Mouse (Mus musculus): ENCODE results near the gene Fbxw2.
A peak's percentile ranks its signal among the peaks of the same experiment; 100 is the strongest.
"Not testable (repeated sequence)": the region's sequence is repeated elsewhere in the genome, so short reads cannot be mapped to it uniquely, and the experiment has no call there.

Gene Fbxw2

DNA sequence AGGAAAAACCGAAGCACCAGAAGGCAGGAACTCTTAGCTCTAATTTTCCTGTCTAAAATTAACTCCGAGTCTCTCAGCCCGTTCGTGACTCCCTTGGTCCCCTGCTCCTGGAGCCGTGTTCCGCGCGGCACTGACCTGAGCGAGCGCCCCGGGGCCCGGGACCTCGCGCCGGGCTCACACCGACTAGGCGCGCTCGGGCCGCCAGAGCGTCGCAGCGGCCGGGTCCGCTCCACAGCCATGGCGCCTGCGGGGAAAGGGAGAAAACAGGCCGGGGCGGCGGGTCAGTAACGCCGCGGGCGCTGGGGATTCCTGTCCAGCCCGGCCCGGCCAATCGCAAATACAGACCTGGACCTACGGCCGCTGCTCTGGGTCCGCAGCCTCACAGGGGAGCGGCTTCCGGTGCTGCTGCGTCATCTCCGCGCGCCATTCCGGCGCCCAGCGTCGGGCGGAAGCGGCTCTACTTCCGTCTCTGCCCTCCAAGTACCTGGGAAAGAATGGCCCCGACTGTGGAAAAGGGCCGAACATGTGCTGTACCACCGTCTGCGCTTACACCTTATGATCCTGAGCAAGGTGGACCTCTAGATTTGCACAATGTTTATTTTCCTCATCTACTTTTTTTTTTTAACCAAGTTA lies at the start of gene Fbxw2:
Fbxw2 (minus strand) TSS at position 485 of the 633 bp plus-strand sequence.
- DNase-seq, result peak; percentile 92

GRCm38 (mm10) chr2:34874816-34875345 lies 48.8 kb upstream of the Fbxw2 start, which contains the start of gene Psmd5:
Gene Psmd5, minus strand, starts transcription at chr2:34874968.
- no peak for DNase-seq

DNA sequence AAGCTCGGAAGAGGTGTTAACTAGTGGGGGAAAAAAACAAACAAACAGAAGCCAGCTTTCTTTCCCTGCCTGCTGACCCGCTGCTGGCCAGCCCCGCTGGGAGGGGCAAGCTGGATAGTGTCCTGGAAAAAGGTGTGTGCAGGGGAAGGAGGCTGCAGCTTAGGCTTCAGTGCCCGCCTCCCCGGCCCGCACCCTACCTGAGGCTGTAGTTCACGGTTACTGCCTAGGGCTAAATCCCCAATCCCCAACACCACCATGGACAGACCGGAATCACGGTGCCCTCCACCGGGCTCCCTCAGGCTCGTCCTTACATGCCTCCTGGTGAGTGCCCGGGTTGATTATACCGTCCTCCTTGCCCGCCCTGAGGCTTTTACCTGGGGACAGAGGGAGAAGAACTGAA lies 48.2 kb upstream of the Fbxw2 start, which contains the start of gene Cutal:
Cutal (plus strand) TSS at position 126 of the 400 bp plus-strand sequence.
- peak; percentile 34 for DNase-seq

DNA sequence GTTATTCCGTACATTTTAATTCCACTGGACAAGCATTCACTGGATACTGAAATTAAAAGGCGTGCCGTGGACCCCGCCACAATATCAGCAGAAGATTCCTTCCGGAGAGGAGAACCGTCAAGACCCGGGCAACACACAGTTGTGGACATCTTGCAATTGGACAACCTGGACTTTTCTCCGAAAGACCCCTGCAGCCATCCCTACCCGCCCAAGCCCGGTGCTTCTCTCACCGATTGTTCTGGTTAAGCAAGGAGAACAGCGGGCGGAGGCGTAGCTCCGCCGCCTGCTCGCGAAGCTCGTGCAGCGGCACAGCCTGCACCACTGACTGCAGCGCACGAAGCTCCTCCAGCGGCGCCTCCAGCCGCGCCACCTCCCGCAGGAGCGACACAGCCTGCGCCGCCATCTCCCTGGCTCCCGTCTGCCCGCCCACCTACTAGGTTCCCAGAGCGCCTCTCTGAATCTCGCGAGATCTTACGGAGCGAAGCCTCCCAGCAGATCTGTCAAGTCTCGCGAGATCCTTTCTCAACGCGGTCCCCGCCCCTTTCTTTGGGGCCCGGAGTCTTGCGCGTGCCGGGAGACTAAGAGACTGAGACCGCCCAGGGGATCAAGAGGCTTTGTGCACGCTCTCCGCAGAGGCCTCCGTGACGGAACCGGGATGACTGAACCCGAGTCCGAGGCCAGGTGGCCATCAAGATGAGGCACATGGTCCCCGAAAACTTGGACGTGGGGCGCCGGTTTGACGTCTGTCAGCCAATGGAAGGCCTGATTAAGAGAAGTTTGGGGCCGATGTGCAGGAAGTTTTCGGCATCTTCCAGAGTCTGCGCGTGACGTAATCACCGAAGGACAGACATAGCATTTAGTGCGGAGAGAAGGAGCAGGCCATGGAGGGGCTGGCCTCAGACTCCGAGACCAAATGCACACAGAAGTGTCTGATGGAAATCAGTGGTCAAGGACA lies 44.7 kb upstream of the Fbxw2 start:
- peak; percentile 99 for DNase-seq

- DNase-seq, result peak; percentile 74
Observed at GRCm38 (mm10) chr2:34869680-34870079, 43.6 kb upstream of the Fbxw2 start.

DNA sequence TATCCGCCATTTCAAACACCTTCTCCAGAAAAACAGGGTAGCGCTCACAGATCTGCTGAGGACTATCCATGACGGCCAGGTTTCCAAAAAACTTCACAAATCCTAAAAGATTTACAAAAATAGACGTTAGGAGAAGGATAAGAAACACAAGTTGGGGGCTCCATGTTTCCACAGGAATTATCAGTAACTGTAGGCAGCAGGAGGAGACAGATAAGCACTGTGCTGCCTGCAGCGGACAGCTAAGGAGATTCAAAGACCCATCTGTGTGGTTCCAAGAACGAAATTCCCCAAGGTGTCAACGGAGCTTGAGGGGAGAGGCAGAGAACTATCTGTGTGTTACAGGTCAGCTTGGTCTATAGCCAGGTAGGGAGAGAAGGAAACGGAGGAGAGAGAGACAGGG lies 31.6 kb upstream of the Fbxw2 start:
- no peak for DNase-seq

DNA sequence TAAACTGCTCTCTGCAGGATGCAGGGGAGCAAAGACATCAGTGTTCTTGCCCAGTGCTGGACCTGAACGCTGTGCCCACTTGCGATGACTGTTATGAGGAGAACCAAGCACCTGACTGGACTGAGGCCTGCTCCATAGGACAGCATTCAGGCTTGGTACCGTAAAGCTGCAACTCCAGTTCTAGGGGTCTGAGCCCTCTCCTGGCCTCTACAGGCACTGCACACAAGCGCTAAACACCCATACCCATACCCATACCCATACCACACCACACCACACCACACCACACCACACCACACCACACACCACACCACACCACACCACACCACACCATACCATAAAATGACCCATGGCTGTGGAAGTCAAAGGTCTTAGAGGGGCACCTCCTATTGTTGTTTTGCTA lies 29.2 kb upstream of the Fbxw2 start:
- no peak for DNase-seq

- no peak for DNase-seq
Observed at GRCm38 (mm10) chr2:34847702-34848101, 21.6 kb upstream of the Fbxw2 start.

DNA sequence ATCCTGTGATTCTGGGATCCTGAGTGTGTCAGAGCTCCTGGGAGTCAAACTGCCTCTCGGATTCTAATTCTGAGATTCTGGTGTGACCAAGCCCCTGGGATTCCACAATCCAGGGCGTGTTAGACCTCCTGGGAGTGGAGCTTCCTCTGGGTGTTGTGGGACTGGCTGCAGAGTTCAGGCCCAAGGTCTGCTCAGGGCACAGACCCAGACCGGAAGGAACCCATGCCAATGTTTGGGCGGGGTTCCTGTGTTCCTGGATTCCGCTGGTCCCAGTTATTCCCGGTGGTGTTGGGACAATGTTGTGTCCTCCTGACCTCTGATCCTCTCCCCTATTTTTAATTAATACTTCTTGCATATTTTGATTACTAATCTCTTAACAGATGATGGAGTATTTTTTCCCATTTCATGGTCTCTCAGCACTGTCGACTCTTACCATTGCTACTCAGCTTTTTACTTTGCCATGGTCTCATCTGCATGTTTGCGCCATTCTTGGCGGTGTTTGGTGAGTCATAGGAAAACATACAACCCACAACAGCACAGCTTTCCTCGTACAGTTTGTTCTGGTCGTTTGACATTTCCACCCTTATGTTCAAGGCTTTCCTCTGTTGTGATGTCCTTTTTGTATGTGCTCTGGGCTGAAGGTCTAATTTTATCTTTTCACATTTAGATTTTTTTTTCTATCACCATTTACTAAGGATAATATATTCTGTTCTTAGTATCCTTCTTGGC lies 17.3 kb upstream of the Fbxw2 start:
- no peak for DNase-seq

DNA sequence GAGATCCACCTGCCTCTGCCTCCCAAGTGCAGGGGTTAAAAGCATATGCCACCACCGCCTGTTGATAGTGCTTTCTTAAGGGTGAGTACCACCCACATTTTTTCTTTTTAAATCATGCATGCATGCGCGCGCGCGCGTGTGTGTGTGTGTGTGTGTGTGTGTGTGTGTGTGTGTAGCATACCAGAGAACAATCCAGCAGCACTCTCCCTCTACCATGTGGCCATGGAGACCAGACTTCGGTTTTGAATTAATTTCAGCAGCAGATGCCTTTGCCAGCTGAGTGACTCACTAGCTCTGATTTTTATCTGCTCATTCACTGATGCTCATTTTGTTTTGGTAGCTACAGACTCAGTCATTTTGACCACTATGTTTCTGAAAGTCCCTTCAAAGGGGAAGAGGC lies 15.6 kb upstream of the Fbxw2 start:
- no peak for DNase-seq

GRCm38 (mm10) chr2:34840143-34840542 lies 14.0 kb upstream of the Fbxw2 start:
- DNase-seq, result not testable (repeated sequence)

- DNase-seq, result no peak
Observed at GRCm38 (mm10) chr2:34835669-34836068, 9.6 kb upstream of the Fbxw2 start.

GRCm38 (mm10) chr2:34833624-34834023 lies 7.5 kb upstream of the Fbxw2 start:
- DNase-seq, result no peak

DNA sequence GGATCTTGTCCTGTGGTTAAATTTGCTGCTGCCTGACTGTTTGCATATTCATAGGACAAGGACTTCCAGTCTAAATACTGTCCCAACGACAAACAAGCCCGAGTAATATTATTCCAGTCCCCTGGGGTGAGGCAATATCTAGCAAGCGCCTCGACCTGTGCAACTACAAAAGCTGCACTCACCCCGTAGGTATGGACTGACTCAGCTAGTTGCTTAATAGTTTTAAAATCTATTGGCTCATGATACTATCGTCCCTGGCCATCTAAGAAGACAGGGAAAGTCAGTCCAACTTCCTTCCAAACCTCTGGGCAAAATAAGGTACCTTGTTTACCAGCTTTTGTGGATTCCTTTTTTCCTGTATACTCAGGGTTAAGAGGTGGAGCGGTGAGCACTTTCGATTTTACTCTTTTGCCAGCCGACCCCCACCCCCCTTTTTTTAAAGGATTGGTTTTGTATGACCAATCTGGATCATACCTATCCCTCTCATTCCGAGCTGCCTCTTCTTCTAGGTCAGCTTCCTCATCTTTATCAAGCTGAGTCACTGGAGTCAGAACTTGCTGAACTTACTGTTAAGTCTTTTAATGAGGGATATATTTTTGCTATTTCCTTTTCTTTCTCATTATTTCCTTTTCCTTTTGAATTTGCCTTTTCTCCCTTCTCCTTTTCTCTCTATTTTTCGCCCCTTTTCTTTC lies 6.8 kb upstream of the Fbxw2 start, which contains the start of gene Gm34653:
Gm34653 (plus strand) TSS at position 242 of the 692 bp plus-strand sequence.
- not testable (repeated sequence) for DNase-seq

- not testable (repeated sequence) for DNase-seq
Observed at GRCm38 (mm10) chr2:34830066-34830465, 4.0 kb upstream of the Fbxw2 start.

DNA sequence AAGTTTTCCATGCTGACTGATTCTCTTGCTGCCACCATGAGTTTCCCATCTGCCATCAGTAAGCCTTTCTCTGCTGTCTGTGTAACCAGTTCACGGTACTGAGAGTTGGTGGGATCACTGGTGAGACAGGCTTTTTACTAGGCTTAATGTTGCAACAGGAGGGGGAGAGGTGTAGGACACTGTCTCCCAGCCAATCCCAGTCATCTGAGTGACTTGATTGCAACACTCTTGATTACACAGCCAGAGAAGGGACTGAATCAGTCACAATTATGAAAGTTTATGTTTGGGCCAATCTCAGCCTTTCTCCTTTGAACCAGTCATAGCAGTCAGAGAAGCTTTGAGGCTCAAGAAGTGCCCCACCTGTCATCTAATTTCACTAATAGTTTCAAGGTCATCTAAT lies 1.9 kb upstream of the Fbxw2 start:
- DNase-seq, result no peak

GRCm38 (mm10) chr2:34827591-34827990 lies 1.5 kb upstream of the Fbxw2 start:
- DNase-seq, result no peak

GRCm38 (mm10) chr2:34826460-34827231 lies 535 bp upstream of the Fbxw2 start:
- DNase-seq, result no peak

GRCm38 (mm10) chr2:34818492-34818891 lies 7.6 kb downstream of the Fbxw2 start:
- no peak for DNase-seq

GRCm38 (mm10) chr2:34815893-34816292 lies 10.2 kb downstream of the Fbxw2 start:
- DNase-seq, result peak; percentile 42

DNA sequence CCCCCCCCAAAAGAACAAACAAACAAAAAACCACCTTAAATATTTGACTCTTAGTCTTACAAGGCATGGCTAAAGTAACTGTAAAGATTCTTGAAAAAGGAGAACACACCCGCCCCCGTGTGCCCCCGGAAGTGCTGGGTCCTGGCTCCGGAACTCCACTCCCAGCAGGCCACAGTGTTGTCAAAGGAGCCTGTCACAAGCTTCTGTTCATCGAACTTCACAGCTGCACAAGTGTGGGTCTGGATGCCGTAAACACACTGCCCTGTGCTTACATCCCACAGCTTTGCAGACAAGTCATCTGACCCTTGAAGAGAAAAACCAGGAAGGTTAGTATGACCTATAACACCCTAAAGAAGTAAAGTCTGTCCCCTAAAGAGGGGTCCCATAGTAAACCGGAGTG lies 13.4 kb downstream of the Fbxw2 start:
- no peak for DNase-seq
